8 mouse cellular contexts compared by ENCODE assay signal in genomic region chr13:106937138-106937472, GRCm38 (mm10). TPM values are rescaled to one million over a fixed set of nuclear protein-coding genes. Genes with fewer than 3 reads are reported as not detected.
A peak's percentile ranks its signal among the peaks of the same experiment; 100 is the strongest.
DNase-seq lines count a peak whose midpoint lies in the region; ATAC-seq and TF ChIP-seq lines count a peak whose summit lies in the region.

No protein-coding gene starts in this region.

- peaks cover 14% of the 10 kb centered on the region; the same call in 1 of the 2 replicates for H3K4me1 ChIP-seq in heart, embryonic 16.5 days (ENCODE audit: control insufficient read depth, insufficient read depth, low read length)
- no peaks in the 10 kb centered on the region; a peak in 1 of 4 replicates for H3K4me1 ChIP-seq in MEL (ENCODE audit: control insufficient read depth in 1 of 2, insufficient read depth in 2 of 2, low read length in 2 of 2)
- peaks cover 7% of the 10 kb centered on the region for H3K4me1 ChIP-seq in hindbrain, embryonic 12.5 days
- peaks cover 9% of the 10 kb centered on the region for H3K4me1 ChIP-seq in midbrain, embryonic 12.5 days

- peaks cover 32% of the 10 kb centered on the region for H3K79me2 ChIP-seq in MEL (ENCODE audit: control insufficient read depth, insufficient read depth, low read length, poor library complexity)

- peak overlapping the region; percentile 93 for H3K9ac ChIP-seq in heart, embryonic 16.5 days (ENCODE audit: low read length)
- H3K9ac ChIP-seq in MEL (ENCODE audit: control insufficient read depth, low read depth, low read length, poor library complexity, severe bottlenecking) = peak overlapping the region; percentile 43
- no peak overlapping the region; the same call in 1 of the 2 replicates for H3K9ac ChIP-seq in hindbrain, embryonic 12.5 days
- H3K9ac ChIP-seq in midbrain, embryonic 12.5 days (replicated peaks) = peak overlapping the region; percentile 86; the same call in 1 of the 2 replicates

- H3K4me3 ChIP-seq in heart, embryonic 16.5 days (ENCODE audit: low read length) = peak overlapping the region; percentile 92
- peak overlapping the region; percentile 79 for H3K4me3 ChIP-seq in MEL (ENCODE audit: control insufficient read depth in 1 of 2, insufficient read depth in 1 of 2, low read depth in 2 of 2, low read length in 2 of 2)
- H3K4me3 ChIP-seq in hindbrain, embryonic 12.5 days = peak overlapping the region; percentile 98
- peak overlapping the region; percentile 99 for H3K4me3 ChIP-seq in midbrain, embryonic 12.5 days

- DNase-seq in heart, postnatal 36 days = no peak
- no peak for DNase-seq in MEL (ENCODE audit: low read depth, low spot score)
- no peak for DNase-seq in gastrocnemius, postnatal 14 days
- no peak for DNase-seq in ovary, postnatal 10 days (ENCODE audit: low spot score)
- DNase-seq in thymus, postnatal 36 days = no peak

- H3K9me3 ChIP-seq in heart, embryonic 16.5 days (replicated peaks; ENCODE audit: control insufficient read depth, low read length) = no peaks in the 10 kb centered on the region
- no peaks in the 10 kb centered on the region for H3K9me3 ChIP-seq in MEL (replicated peaks; ENCODE audit: insufficient read depth, low read length)
- H3K9me3 ChIP-seq in hindbrain, embryonic 12.5 days (replicated peaks) = no peaks in the 10 kb centered on the region
- H3K9me3 ChIP-seq in midbrain, embryonic 12.5 days = no peaks in the 10 kb centered on the region

- no peak for TF ChIP-seq CTCF in MEL (IDR thresholded peaks at IDR 0.05 in 2 of 3, conservative IDR thresholded peaks at IDR 0.05 in 1 of 3; ENCODE audit: control insufficient read depth in 1 of 3, insufficient read depth in 1 of 3, low read depth in 2 of 3, low read length in 3 of 3, poor library complexity in 1 of 3, severe bottlenecking in 1 of 3)

- TF ChIP-seq EP300 in MEL (IDR thresholded peaks at IDR 0.05; ENCODE audit: low read depth in 1 of 2, low read length in 2 of 2) = no peak

- no peaks in the 10 kb centered on the region for H3K27me3 ChIP-seq in heart, embryonic 16.5 days (ENCODE audit: control insufficient read depth, insufficient read depth, low read length)
- no peaks in the 10 kb centered on the region for H3K27me3 ChIP-seq in MEL (ENCODE audit: control insufficient read depth in 1 of 2, insufficient read depth in 2 of 2, low read length in 2 of 2)
- no peaks in the 10 kb centered on the region for H3K27me3 ChIP-seq in hindbrain, embryonic 12.5 days
- no peaks in the 10 kb centered on the region for H3K27me3 ChIP-seq in midbrain, embryonic 12.5 days

- 24% methylated on average over 7 of the region's 7 CpGs for WGBS in heart, embryonic 16.5 days
- WGBS in hindbrain, embryonic 12.5 days = 24% methylated on average over 7 of the region's 7 CpGs
- WGBS in midbrain, embryonic 12.5 days = 28% methylated on average over 7 of the region's 7 CpGs

- no peaks in the 10 kb centered on the region for H3K36me3 ChIP-seq in heart, embryonic 16.5 days (ENCODE audit: control insufficient read depth, insufficient read depth)
- H3K36me3 ChIP-seq in MEL (ENCODE audit: control insufficient read depth in 1 of 2, insufficient read depth in 2 of 2, low read length in 2 of 2) = peaks cover 0 to 3% of the 10 kb centered on the region in 2 experiments; a peak in 2 of 4 replicates
- no peaks in the 10 kb centered on the region for H3K36me3 ChIP-seq in hindbrain, embryonic 12.5 days
- H3K36me3 ChIP-seq in midbrain, embryonic 12.5 days = no peaks in the 10 kb centered on the region

- no peak for TF ChIP-seq RAD21 in MEL (IDR thresholded peaks at IDR 0.05; ENCODE audit: low read depth, low read length)

- no peak for TF ChIP-seq POLR2A in MEL (IDR thresholded peaks at IDR 0.05; ENCODE audit: control insufficient read depth in 1 of 2, insufficient read depth in 1 of 2, low read depth in 1 of 2, low read length in 2 of 2, poor library complexity in 1 of 2)

- intact Hi-C loops in heart, postnatal 36 days (cut with DNase I) = loop anchor here (10.0 kb wide), 1 partner anchor 1218 kb away; the partner anchor contains the start of genes Ercc8 and Ndufaf2
- intact Hi-C loops in gastrocnemius, postnatal 14 days (cut with DNase I; ENCODE audit: low total_unique reads) = no loop called here

- ATAC-seq in heart, embryonic 16.5 days (replicated peaks; ENCODE audit: extremely low read depth, insufficient read depth, low FRiP score) = no peak
- ATAC-seq in hindbrain, embryonic 12.5 days (ENCODE audit: low FRiP score) = peak; percentile 14; the same call in 1 of the 2 replicates
- ATAC-seq in midbrain, embryonic 12.5 days (ENCODE audit: low FRiP score, low read depth) = 0 out of 2 replicates have a peak, but pooled peaks have one; percentile 13

- peak overlapping the region; percentile 81 for H3K4me2 ChIP-seq in heart, embryonic 16.5 days (ENCODE audit: low read depth, low read length)
- H3K4me2 ChIP-seq in hindbrain, embryonic 12.5 days (replicated peaks) = peak overlapping the region; percentile 67
- H3K4me2 ChIP-seq in midbrain, embryonic 12.5 days (replicated peaks) = peak overlapping the region; percentile 62

- no peak overlapping the region; the same call in 1 of the 2 replicates for H3K27ac ChIP-seq in heart, embryonic 16.5 days (ENCODE audit: low read length)
- no peak overlapping the region for H3K27ac ChIP-seq in MEL (ENCODE audit: control insufficient read depth, low read depth, low read length)
- H3K27ac ChIP-seq in hindbrain, embryonic 12.5 days = no peak overlapping the region
- H3K27ac ChIP-seq in midbrain, embryonic 12.5 days (replicated peaks) = no peak overlapping the region

TF ChIP-seq in MEL, 35 proteins besides CTCF, POLR2A, EP300 and RAD21:
- no peak for TF ChIP-seq CHD2 (IDR thresholded peaks at IDR 0.05; ENCODE audit: low read length)
- TF ChIP-seq CHD1 (IDR thresholded peaks at IDR 0.05; ENCODE audit: low read depth, low read length) = 0 out of 2 replicates have a peak, but pooled peaks have one; percentile 67
- 0 out of 2 replicates have a peak, but pooled peaks have one; percentile 45 for TF ChIP-seq ZNF384 (IDR thresholded peaks at IDR 0.05; ENCODE audit: low read depth, low read length)
- no peak for TF ChIP-seq ELF1 (IDR thresholded peaks at IDR 0.05; ENCODE audit: low read depth, low read length)
- no peak for TF ChIP-seq TAL1 (IDR thresholded peaks at IDR 0.05; ENCODE audit: low read length)

RNA-seq across cellular contexts. Expression of gene Ipo11, which starts 0.3 kb away (rescaled TPM):
- 56.1 and 61.5 TPM in 2 replicates for polyA plus RNA-seq in heart, embryonic 16.5 days (2015; fragmentation: Nextera tagmentation; extraction: Ambion mirVana)
- 10 to 100 TPM; 20.7 to 26.8 TPM for total RNA-seq in heart, postnatal 36 days (2021)
- 39.4 and 40.2 TPM in 2 replicates for total RNA-seq in MEL (2012; rRNA removed)
- 10 to 100 TPM in 1 of 2 experiments, not detected in 1; 37.2 TPM for polyA plus RNA-seq in MEL (2012; ENCODE audit: insufficient read depth in 1 of 2, insufficient read length in 2 of 2, low read depth in 1 of 2, low replicate concordance in 2 of 2, missing spikeins in 1 of 2)
- polyA plus RNA-seq in hindbrain, embryonic 12.5 days (2016; fragmentation: Nextera tagmentation; extraction: Ambion mirVana) = 57.3 and 57.4 TPM in 2 replicates
- 66.8 and 70.1 TPM in 2 replicates for polyA plus RNA-seq in midbrain, embryonic 12.5 days (2016; fragmentation: Nextera tagmentation; extraction: Ambion mirVana)
- 10 to 100 TPM; 16.4 to 16.7 TPM for total RNA-seq in gastrocnemius, postnatal 14 days (2021)

RNA-seq across cellular contexts. Expression of gene Dimt1, which starts 9.8 kb away (rescaled TPM):
- 24.5 and 25.2 TPM in 2 replicates for polyA plus RNA-seq in heart, embryonic 16.5 days (2015; fragmentation: Nextera tagmentation; extraction: Ambion mirVana)
- total RNA-seq in heart, postnatal 36 days (2021) = 1 to 10 TPM; 7.1 to 9.1 TPM
- 32.0 and 35.2 TPM in 2 replicates for total RNA-seq in MEL (2012; rRNA removed)
- polyA plus RNA-seq in MEL (2012; ENCODE audit: insufficient read depth in 1 of 2, insufficient read length in 2 of 2, low read depth in 1 of 2, low replicate concordance in 2 of 2, missing spikeins in 1 of 2) = 10 to 100 TPM in 1 of 2 experiments, not detected in 1; 49.1 TPM
- polyA plus RNA-seq in hindbrain, embryonic 12.5 days (2016; fragmentation: Nextera tagmentation; extraction: Ambion mirVana) = 40.2 and 42.5 TPM in 2 replicates
- 40.4 and 40.5 TPM in 2 replicates for polyA plus RNA-seq in midbrain, embryonic 12.5 days (2016; fragmentation: Nextera tagmentation; extraction: Ambion mirVana)
- total RNA-seq in gastrocnemius, postnatal 14 days (2021) = 1 to 10 TPM; 4.7 to 6.5 TPM
